Mouse (Mus musculus) hindbrain, embryonic 12.5 days (tissue): ENCODE measurements at regions not wholly inside any gene's neighbourhood (a gene's known extent, or its start where the extent isn't known, plus 50 kb on each side); places are given as distances from the start of the nearest gene placed in this dataset.

Experiments used
- ATAC-seq: fragments of 200-750 bp; cut with Nextera tagmentation; 2 replicates; pipeline ENCODE4 v1.8.0; 2017; ENCODE audit warnings: moderate TSS enrichment; ENCODE audit not compliant: low FRiP score
- H3K27ac ChIP-seq: fragments of 300-500 bp; sonication (generic); 2 replicates; pipeline ENCODE4 v1.5.1; 2016; ENCODE audit warnings: mild to moderate bottlenecking
- H3K27me3 ChIP-seq: fragments of 300-500 bp; sonication (generic); 2 replicates; pipeline ENCODE4 v1.6.1; 2016; ENCODE audit warnings: mild to moderate bottlenecking
- H3K36me3 ChIP-seq: fragments of 300-500 bp; sonication (generic); 2 replicates; pipeline ENCODE4 v1.6.1; 2016; ENCODE audit warnings: mild to moderate bottlenecking
- H3K4me1 ChIP-seq: fragments of 300-500 bp; sonication (generic); 2 replicates; pipeline ENCODE4 v1.6.1; 2016
- H3K4me2 ChIP-seq: fragments of 300-500 bp; sonication (generic); replicated peaks from 2 replicates; pipeline ENCODE4 v1.6.1; 2016; ENCODE audit warnings: mild to moderate bottlenecking
- H3K4me3 ChIP-seq: fragments of 300-500 bp; sonication (generic); 2 replicates; pipeline ENCODE4 v1.5.1; 2016; ENCODE audit warnings: mild to moderate bottlenecking
- H3K9ac ChIP-seq: fragments of 300-500 bp; sonication (generic); 2 replicates; pipeline ENCODE4 v1.6.1; 2016; ENCODE audit warnings: mild to moderate bottlenecking, moderate library complexity
- H3K9me3 ChIP-seq: fragments of 300-500 bp; sonication (generic); replicated peaks from 2 replicates; pipeline ENCODE4 v1.6.1; 2016; ENCODE audit warnings: mild to moderate bottlenecking
- WGBS: fragments of 180-500 bp; shearing (Covaris S2); methylation state at CpG from one replicate; pipeline ENCODE4 v1.1.7; 2016; 5-methylcytosine and 5-hydroxymethylcytosine counted together

DNA sequence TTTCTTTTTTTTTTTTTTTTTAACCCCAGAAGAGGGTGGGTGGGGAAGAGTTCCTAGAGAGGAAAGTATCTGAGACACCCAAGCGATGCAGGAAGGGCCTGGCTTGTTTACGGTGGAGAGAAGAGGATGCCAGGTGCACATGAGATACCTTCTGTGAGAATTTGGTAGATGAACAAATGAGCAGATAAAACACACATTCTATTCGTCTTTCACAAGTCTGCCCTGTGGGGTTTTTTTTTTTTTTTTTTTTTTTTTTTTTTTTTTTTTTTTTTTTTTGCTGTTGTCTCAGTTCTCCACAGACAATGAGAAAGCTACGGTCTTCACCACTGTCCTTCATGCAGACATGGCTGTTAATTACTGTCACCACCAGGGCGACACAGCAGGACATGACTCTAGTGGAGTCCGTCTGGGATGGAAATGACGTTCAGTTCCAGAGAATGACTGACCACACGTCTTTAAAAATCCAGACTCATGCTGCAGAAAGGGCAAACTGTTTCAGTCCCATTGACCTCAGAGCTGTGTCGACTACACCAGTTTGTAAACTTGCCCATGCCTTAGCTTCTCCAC, 278.3 kb downstream of the Lnpk start:
- no peaks in the 10 kb centered on the region for H3K9me3 ChIP-seq
- no peak for ATAC-seq
- no peak overlapping the region; the same call in 1 of the 2 replicates for H3K4me3 ChIP-seq
- no peak overlapping the region for H3K27ac ChIP-seq
- H3K4me1 ChIP-seq, result peaks cover 8% of the 10 kb centered on the region; the same call in 1 of the 2 replicates
- peaks cover 4% of the 10 kb centered on the region; the same call in 1 of the 2 replicates for H3K27me3 ChIP-seq
- WGBS, result 11% methylated on average over 9 of the region's 9 CpGs
- peak overlapping the region; percentile 60 for H3K4me2 ChIP-seq
- H3K36me3 ChIP-seq, result no peaks in the 10 kb centered on the region
- H3K9ac ChIP-seq, result no peak overlapping the region

DNA sequence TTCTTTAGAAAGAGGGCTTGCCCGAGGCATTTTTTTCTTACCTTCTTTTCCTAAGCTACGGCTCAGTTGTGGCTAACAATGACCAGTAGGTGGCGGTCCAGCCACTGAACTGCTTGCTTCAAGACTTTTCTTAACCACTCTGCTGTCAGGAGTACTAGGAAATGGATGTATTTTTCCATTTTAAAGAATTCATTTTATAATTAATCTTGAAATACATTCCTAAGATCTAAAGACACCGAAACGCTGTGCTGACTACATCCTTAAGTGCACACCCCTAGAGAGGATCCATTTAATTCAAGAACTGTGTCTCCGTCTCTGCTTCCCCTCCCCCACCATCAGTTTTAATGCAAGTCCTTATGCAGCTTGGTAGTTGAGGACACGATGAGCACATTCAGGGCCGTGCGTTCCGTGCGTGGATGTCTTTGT, 278.9 kb downstream of the Lnpk start:
- no peak overlapping the region for H3K9ac ChIP-seq
- peak overlapping the region; percentile 60 for H3K4me2 ChIP-seq
- under 1% methylated on average over 11 of the region's 11 CpGs for WGBS
- ATAC-seq, result peak; percentile 81
- peaks cover 8% of the 10 kb centered on the region; the same call in 1 of the 2 replicates for H3K4me1 ChIP-seq
- H3K36me3 ChIP-seq, result no peaks in the 10 kb centered on the region
- peaks cover 4% of the 10 kb centered on the region; the same call in 1 of the 2 replicates for H3K27me3 ChIP-seq
- H3K9me3 ChIP-seq, result no peaks in the 10 kb centered on the region
- no peak overlapping the region for H3K27ac ChIP-seq
- H3K4me3 ChIP-seq, result peak overlapping the region; percentile 25

DNA sequence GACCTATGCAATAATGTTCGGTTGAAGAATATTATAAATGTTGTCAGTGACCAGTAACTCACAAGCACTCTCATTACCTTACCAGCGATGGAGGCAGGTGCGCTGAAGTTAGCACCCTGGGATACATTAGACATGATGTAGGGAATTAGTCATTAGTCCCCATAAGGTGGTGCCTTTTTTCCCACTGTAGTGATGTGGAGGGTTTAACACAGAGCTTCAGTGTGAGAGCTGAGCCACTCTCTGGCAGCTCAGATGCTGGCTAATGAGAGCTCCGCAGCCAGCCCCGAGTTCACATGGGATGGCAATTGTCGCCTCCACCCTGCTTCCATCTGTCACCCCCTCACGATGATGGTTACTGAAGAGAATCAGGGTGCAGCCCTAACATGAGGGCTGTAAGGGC, 286.6 kb downstream of the Lnpk start:
- ATAC-seq, result no peak
- Histone ChIP-seq H3K9ac (no peak overlapping the region), H3K4me1 (peaks cover 8% of the 10 kb centered on the region; the same call in 1 of the 2 replicates), H3K4me3 (no peak overlapping the region), H3K36me3 (no peaks in the 10 kb centered on the region), H3K9me3 (no peaks in the 10 kb centered on the region), H3K27ac (no peak overlapping the region), H3K4me2 (no peak overlapping the region), H3K27me3 (no peaks in the 10 kb centered on the region)
- 78% methylated on average over 7 of the region's 7 CpGs for WGBS

DNA sequence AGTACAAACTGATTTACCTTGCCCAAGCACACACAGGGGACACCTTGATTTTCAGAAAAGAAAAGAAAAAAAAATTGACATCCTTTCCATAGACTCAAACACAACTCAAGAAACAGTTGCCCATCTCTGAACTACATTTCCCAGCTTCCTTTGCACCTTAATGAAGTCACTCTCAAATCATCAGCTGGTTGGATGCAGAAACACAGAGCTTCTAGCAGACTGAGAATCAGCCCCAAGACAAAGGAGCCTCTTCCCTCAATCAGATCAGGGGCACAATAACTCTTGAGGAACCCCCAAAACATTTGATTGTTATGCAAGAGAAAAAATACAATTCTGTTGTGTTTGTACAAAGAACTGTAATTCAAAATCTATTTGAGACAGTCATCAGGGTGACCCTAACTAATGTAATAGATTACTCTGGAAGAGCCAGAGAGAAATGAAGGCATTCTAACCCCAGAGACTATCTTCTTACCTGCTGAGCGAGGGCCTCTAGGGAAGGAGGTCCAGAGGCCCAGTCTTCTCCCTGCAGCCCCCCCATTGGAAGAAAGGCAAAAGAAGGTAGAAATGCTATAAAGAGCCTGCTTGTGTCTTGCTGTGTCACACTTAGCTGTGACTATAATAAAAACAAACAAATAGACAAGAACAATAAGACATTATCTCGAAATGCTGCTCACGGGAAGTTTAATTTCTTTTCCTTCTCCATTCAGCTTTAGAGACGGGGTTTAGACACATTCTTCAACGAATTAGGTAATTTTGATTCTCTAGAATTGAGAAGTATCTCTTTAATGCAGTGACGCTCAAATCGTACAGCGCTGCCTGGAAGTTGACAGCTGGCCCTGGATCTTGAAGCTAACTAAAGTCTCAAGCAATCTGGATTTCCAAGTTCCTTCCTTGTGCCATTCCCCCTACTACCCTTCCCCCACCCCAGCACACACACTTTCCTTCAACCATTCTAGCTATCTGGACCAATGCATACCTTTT, 287.5 kb downstream of the Lnpk start:
- Histone ChIP-seq H3K27ac (peak overlapping the region; percentile 52; the same call in 1 of the 2 replicates), H3K36me3 (no peaks in the 10 kb centered on the region), H3K9ac (no peak overlapping the region), H3K4me1 (peaks cover 4% of the 10 kb centered on the region; the same call in 1 of the 2 replicates), H3K9me3 (no peaks in the 10 kb centered on the region), H3K4me2 (no peak overlapping the region), H3K27me3 (no peaks in the 10 kb centered on the region), H3K4me3 (no peak overlapping the region)
- 80% methylated on average over 8 of the region's 8 CpGs for WGBS
- ATAC-seq, result peak; percentile 60; the same call in 1 of the 2 replicates

DNA sequence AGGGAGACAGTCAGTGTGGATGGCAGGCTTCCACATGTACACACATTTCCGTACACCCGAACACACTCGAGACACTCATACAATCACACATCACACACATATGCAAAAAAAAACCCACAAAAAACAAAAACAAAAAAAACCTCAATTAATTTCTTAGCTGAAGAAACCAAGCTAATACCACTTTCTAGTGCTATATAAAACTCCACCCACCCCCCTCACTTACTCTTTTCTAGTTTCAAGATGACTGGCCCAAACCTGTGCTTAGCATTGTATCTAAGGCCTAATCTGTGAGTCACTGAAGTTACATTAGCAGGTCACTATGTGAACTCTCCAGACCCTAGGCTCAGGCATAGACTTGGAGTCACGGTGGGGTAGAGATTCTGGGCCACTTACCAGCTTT, 293.6 kb downstream of the Lnpk start:
- ATAC-seq, result no peak
- H3K27me3 ChIP-seq, result no peaks in the 10 kb centered on the region
- no peak overlapping the region for H3K27ac ChIP-seq
- H3K4me1 ChIP-seq, result no peaks in the 10 kb centered on the region
- WGBS, result 89% methylated on average over 4 of the region's 4 CpGs
- no peaks in the 10 kb centered on the region for H3K9me3 ChIP-seq
- no peaks in the 10 kb centered on the region for H3K36me3 ChIP-seq
- H3K9ac ChIP-seq, result no peak overlapping the region
- H3K4me3 ChIP-seq, result no peak overlapping the region
- H3K4me2 ChIP-seq, result no peak overlapping the region

DNA sequence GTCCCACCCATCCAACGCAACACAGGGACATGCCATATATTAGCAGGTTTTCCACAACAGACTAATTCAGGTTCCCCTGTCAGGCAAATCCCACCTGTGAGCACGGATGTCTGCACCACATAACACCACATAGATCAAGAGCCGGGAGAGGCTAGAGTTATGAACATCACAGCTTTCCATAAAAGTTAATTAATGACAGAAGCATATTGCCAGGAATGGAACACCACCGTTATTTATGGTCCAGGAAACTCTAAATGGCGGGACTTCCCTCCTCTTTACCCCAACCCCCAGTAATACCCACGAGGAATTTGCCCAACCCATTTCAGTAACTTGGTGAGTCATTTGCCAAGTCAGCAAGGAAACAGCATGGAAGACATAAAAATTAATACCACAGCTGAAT, 314.3 kb downstream of the Lnpk start:
- Histone ChIP-seq H3K4me1 (no peaks in the 10 kb centered on the region), H3K27me3 (no peaks in the 10 kb centered on the region)
- 91% methylated on average over 6 of the region's 6 CpGs for WGBS

DNA sequence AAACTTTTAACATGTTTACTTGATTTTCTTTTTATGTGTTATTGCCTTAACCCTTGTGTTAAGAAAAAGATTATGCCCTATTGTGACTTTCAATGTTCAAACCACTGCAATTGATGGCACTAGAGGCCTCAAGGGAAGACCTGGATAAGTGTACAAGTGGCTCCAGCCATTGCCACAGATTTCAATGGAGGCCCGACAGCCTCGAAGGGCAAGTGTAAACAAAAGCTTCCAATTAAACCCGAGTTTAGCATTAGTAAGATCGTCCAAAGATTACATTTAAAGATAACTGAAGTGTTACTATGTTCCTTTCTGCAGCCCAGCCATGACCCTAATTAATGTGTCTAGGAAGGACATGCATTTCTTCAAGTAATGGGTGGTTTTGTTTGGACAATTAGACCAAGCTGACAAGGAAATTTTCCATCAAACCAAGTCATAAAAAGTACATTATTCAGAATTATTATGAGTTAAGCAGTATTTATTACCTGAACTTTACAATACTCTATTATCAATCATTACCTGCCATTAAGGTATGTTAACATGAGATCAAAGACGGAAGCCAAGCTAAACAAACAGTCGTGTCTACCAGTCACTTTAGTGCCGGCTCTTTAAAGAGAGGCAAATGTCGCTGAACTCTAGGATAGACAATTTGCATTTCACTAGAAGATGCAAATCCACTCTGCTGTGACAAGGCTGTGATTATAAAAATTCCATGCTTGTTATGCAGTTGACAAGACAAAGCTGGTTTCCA, 322.0 kb downstream of the Lnpk start:
- H3K4me2 ChIP-seq, result no peak overlapping the region
- 65% methylated on average over 8 of the region's 8 CpGs for WGBS
- H3K4me1 ChIP-seq, result no peaks in the 10 kb centered on the region
- H3K36me3 ChIP-seq, result no peaks in the 10 kb centered on the region
- H3K27me3 ChIP-seq, result no peaks in the 10 kb centered on the region
- H3K9ac ChIP-seq, result no peak overlapping the region
- H3K9me3 ChIP-seq, result no peaks in the 10 kb centered on the region
- no peak for ATAC-seq
- H3K27ac ChIP-seq, result no peak overlapping the region
- no peak overlapping the region for H3K4me3 ChIP-seq

More for the DNA sequence above, 314.3 kb downstream of the Lnpk start:
- H3K4me2 ChIP-seq, result no peak overlapping the region
- no peaks in the 10 kb centered on the region for H3K36me3 ChIP-seq
- H3K9me3 ChIP-seq, result no peaks in the 10 kb centered on the region
- H3K9ac ChIP-seq, result no peak overlapping the region
- ATAC-seq, result no peak
- H3K27ac ChIP-seq, result no peak overlapping the region
- H3K4me3 ChIP-seq, result no peak overlapping the region

DNA sequence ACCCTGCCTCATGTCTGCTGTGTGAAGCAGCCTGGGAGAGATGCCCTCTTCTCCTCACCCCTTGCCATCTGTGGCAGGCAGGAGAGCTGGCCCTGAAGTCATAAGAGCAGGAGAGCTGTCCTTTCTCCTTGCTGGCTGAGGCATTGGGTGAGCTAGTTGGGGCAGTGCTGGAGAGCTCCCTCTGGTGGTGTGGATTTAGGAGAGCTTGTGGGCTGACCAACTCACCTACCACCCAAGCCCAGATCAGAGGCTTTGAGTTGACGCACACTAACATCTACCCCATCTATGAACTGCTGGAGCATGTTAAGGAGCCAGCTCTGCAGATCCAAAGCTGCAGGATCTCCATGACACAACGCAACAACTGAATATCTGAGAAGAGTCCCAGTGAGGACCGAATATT, 331.7 kb downstream of the Lnpk start:
- Histone ChIP-seq H3K36me3 (no peaks in the 10 kb centered on the region), H3K9me3 (no peaks in the 10 kb centered on the region), H3K27ac (no peak overlapping the region), H3K27me3 (no peaks in the 10 kb centered on the region), H3K9ac (no peak overlapping the region), H3K4me3 (no peak overlapping the region), H3K4me1 (peaks cover 13% of the 10 kb centered on the region), H3K4me2 (no peak overlapping the region)
- ATAC-seq, result no peak
- WGBS, result 93% methylated on average over 3 of the region's 3 CpGs

DNA sequence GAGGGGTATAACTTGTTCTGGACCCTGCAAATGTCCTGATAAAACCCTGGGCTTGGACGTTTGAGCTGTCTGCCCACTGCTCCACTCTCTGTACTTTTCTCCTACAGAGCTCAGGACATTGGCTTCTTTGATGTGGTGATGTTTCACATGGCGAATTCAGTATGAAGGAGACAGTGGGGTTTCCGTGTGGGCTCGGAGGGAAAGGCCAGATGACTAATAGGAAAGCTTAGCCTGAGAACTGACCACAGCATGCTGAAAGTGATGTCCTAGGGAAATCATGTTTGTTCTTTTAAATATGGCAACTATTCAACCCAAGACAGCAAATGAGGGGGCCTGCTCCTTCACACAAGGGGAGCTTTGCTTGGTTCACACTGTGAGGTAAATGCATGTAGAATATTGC, 332.6 kb downstream of the Lnpk start:
- Histone ChIP-seq H3K9ac (no peak overlapping the region), H3K27ac (no peak overlapping the region), H3K27me3 (no peaks in the 10 kb centered on the region), H3K4me3 (no peak overlapping the region), H3K4me2 (no peak overlapping the region), H3K4me1 (peaks cover 13% of the 10 kb centered on the region), H3K36me3 (no peaks in the 10 kb centered on the region), H3K9me3 (no peaks in the 10 kb centered on the region)
- WGBS, result 69% methylated on average over 4 of the region's 4 CpGs
- no peak for ATAC-seq

DNA sequence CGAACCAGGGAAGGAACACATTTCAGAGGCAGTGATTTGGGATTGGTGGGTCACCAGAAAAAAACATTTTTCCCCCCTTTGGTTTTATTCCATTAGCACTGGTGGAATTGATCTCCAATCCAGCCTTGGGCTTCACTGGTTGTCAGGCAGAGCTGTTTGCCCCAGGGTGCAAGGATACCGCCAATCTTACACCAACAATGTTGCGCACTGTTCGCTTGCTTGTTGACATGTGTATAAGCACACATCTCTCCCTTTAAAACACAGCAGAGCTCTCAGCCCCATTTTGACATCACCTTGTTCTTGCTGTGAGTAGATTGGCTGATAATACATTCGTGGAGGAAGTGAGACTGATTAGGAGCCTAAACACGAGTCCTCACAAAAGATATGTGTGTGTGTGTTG, 333.1 kb upstream of the Atp5g3 start:
- Histone ChIP-seq H3K27ac (peak overlapping the region; percentile 76), H3K36me3 (no peaks in the 10 kb centered on the region), H3K27me3 (no peaks in the 10 kb centered on the region), H3K4me1 (peaks cover 13% of the 10 kb centered on the region), H3K9me3 (no peaks in the 10 kb centered on the region), H3K4me3 (no peak overlapping the region), H3K9ac (no peak overlapping the region), H3K4me2 (0 out of 2 replicates have a peak overlapping the region, but pooled peaks have one; percentile 2)
- no peak for ATAC-seq
- 74% methylated on average over 6 of the region's 6 CpGs for WGBS

DNA sequence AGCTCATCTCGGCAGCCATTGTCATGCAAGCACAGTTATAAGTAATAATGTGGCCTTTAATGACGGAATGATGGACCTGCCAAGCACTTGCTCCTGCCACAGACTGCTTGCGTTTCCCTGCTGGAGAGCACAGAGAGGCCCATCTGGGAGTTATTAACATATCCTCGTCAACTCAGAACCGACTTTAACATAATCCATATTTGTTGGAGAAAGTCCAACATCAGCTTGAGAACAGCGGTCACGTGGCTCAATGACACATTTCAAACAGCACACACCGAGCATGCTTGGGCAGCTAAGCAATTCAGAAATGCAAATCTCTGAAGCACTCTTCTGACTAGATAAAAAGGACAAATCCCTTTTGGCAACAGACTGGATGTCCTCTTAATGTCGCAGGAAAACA, 332.7 kb upstream of the Atp5g3 start:
- ATAC-seq, result peak; percentile 60
- Histone ChIP-seq H3K9me3 (no peaks in the 10 kb centered on the region), H3K27ac (peak overlapping the region; percentile 76), H3K9ac (no peak overlapping the region), H3K27me3 (no peaks in the 10 kb centered on the region), H3K4me2 (0 out of 2 replicates have a peak overlapping the region, but pooled peaks have one; percentile 21), H3K4me3 (no peak overlapping the region), H3K36me3 (no peaks in the 10 kb centered on the region), H3K4me1 (peaks cover 13% of the 10 kb centered on the region)
- WGBS, result 45% methylated on average over 9 of the region's 9 CpGs

DNA sequence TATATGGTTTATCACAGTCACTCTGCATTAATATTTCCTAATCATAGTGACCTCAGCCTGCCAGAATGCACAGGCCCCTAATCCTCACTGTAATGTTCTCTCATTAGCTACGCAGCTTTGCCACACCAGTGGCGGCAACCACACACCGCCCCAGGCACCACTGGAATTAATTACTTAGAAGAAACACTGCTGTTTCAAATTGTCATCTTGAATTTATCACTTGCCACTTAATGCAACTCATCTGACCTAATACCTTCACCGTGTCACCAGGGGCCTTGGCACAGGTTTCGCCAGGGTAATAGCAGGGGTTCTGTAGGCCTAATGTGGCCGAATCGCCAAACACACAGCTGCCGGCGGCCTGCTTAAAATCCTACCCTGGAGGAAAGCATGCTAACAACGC, 328.5 kb upstream of the Atp5g3 start:
- Histone ChIP-seq H3K27ac (no peak overlapping the region), H3K9me3 (no peaks in the 10 kb centered on the region), H3K4me2 (no peak overlapping the region), H3K36me3 (no peaks in the 10 kb centered on the region), H3K9ac (no peak overlapping the region), H3K27me3 (no peaks in the 10 kb centered on the region), H3K4me1 (peaks cover 13% of the 10 kb centered on the region), H3K4me3 (no peak overlapping the region)
- peak; percentile 64; the same call in 1 of the 2 replicates for ATAC-seq
- WGBS, result 55% methylated on average over 10 of the region's 10 CpGs
